Mouse (Mus musculus) cerebellum, postnatal 14 days (tissue): ENCODE measurements at regions not wholly inside any gene's neighbourhood (a gene's known extent, or its start where the extent isn't known, plus 50 kb on each side); places are given as distances from the start of the nearest gene placed in this dataset.
A peak's percentile ranks its signal among the peaks of the same experiment; 100 is the strongest.
"Not testable (repeated sequence)": the region's sequence is repeated elsewhere in the genome, so short reads cannot be mapped to it uniquely, and the experiment has no call there.

Experiments used
- DNase-seq, 2 experiments: peaks; one replicate each; pipeline ENCODE4 v3.0.0; 2021; ENCODE audit warnings: mixed read lengths in 2 of 2

DNA sequence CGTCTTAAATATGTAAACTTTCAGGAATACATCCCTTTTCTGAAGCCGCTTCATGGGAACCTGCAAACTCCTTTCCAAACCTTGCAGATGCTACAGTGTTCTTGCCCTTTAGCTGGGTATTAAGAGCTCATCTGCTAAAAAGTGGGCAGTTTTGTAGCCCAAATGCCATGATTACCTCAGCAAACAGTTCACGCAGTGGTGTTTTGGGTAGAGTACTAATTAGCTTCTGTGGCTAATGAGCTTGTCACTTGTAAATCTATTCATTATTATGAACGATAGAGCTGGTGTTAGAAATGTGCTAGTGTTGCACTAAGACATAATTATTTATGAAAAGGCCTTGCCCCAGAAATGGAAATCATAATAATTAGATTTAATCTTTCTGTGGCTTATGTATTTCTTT is 506.1 kb upstream of the Ccng1 start:
- no peak for DNase-seq

GRCm38 (mm10) chr11:41259915-41260619 is 505.0 kb upstream of the Ccng1 start:
- DNase-seq: no peak

DNA sequence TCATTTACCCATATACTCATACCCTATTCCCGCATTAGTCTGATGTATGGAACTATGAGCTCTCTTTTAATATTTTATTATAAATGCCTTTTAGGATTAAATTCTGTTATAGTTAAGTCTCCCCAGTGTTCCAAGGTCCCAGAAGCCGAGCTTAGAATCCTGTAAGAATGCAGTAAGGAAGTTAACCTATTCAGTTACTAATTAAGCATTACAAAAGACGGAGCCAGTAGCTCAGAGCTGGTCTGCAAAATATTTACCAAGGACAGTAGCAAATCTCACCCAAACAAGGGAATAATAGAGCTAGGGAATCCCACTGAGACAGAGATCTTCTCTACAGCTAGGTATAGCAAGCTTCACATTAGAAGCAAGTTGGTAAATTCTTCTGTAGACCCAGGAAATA is 459.4 kb upstream of the Ccng1 start:
- DNase-seq: not testable (repeated sequence)

DNA sequence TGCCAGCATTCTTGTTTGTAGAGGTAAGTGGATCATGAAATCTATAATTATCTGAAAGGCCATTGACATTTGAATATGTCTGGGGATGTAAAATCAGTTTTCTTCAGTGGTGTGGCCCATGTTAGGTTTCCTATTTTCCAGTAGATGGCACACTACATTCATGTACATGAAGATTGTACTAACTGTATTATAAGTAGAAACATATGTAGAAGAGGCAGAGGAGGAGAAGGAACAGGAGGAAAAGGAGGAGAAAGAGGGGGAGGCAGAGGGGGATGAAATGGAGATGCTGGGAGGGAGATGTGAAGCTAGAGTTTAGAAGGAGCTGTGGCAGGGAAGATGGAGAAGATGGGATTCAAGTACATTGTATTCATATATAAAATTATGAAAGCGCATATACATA is 447.1 kb upstream of the Ccng1 start:
- peak in 1 of 2 experiments; percentile 12 for DNase-seq

- no peak for DNase-seq
Measured at GRCm38 (mm10) chr11:41193981-41194380, 438.9 kb upstream of the Ccng1 start.

DNA sequence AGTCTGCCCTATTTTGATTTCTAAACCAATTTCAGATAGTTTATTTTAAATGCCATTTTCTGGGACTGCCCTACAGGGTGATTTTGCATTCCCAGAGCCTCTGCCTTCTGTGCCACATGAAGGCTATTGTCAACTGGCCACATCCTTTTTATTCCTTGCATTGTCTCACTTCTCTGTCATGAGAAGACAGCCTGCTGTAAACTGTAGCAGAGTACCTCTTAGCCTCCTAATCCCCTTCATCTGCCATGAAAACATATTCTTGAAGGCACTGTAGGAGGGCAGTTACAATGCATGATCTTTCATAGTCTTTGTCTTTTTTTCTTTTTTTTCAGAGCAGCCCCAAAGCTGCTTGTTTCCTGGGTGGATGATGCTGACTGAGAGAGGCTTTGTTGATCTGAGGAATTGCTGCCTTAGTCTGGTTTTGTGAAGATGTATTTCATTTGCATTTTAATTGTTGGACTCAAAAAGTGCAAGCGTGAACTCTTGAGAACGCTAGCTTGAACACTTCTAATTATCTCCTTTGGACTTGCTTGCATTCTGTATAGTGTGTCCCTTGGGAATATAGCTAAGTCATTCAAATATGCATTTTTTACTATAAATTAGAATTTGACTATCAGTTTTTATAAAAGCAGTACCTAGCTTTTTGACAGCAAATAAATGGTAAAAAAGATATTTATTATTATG is 405.5 kb upstream of the Ccng1 start:
- DNase-seq: peak in 1 of 2 experiments; percentile 42

GRCm38 (mm10) chr11:41159927-41160326 is 404.8 kb upstream of the Ccng1 start:
- DNase-seq: peak; percentile 43 to 70

DNA sequence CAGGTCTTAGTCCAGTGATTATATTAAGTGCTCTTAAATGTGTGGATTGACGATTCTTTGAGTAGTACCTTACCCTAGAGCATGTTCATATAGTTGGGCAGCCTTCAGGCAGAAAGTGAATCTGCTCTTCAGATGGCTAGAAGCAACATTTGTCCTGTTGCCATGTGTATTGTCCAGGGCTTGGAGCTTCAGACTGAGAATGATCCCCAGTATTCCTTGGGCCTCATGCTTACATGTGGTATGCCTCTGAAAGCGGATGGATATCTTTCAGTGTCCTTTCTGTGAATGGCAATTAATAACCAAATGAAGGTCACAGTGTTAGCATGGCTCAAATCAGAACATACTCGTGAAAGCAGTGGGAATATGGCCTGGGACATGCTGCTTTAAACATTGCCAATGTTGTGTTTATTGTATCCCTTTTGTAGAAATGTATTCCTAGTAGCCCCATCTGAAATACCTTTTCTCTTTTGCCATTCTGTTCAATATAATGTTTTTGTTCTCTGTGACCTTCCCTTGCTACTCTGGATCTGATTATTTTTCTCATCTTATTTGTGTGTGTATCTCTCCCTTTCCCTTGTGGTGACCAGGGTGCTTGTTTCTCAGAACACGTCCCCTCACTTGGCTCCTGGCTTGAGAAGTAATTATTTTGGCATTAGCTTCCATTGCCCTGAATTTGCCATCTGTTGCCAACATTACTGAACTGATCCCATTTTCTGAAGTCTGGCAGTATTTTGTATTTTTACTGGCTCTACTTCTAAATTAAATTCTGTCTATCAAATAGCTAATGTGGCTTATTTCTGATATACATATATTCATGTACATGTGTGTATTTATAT is 403.9 kb upstream of the Ccng1 start:
- DNase-seq: peak; percentile 60 to 83

- DNase-seq: peak; percentile 54 to 70
Measured at GRCm38 (mm10) chr11:41157321-41157720, 402.2 kb upstream of the Ccng1 start.
